ENCODE assay signal across 10 mouse cellular contexts in genomic region chr11:118971470-118972034, GRCm38 (mm10). TPM values are rescaled to one million over a fixed set of nuclear protein-coding genes. Genes with fewer than 3 reads are reported as not detected.
DNase-seq lines count a peak whose midpoint lies in the region; ATAC-seq and TF ChIP-seq lines count a peak whose summit lies in the region.
"Had no signal": no experiment of that assay in that cellular context is flagged by ENCODE, and none has a peak within 500 bp of the region (broad histone marks: within the 10 kb centered on the region; RNA-seq: fewer than 3 reads in every experiment).

No protein-coding gene starts in this region.

- in situ Hi-C loops in ES-E14 (cut with MboI; ENCODE audit: low sequenced_read_pairs in 2 of 2, unreplicated experiment in 2 of 2) = no loop called here

- TF ChIP-seq POLR2A in cortical plate, adult 2 months (IDR thresholded peaks at IDR 0.05; ENCODE audit: extremely low read depth, insufficient read depth, low read length) = no peak

- DNase-seq in cerebellum, adult 8-10 months = peak; percentile 58
- DNase-seq in liver (peak; percentile 44), ES-E14 (ENCODE audit: low read depth, low spot score) (no peak)
- no peak for DNase-seq in liver, embryonic 11.5 days (ENCODE audit: low spot score)
- no peak for DNase-seq in layer of hippocampus, adult 8-10 months (ENCODE audit: low spot score in 2 of 2)

- WGBS in liver, embryonic 11.5 days = 34% methylated on average over 20 of the region's 20 CpGs

- TF ChIP-seq CTCF in cortical plate, adult 2 months (IDR thresholded peaks at IDR 0.05; ENCODE audit: extremely low read depth, insufficient read depth, low read length) = peak; percentile 58

- no peak overlapping the region for H3K4me3 ChIP-seq in liver, embryonic 11.5 days (ENCODE audit: low read depth, low read length)
- H3K4me3 ChIP-seq in ES-E14 (ENCODE audit: insufficient read depth in 1 of 2, low read depth in 1 of 2, low read length in 2 of 2, poor library complexity in 1 of 2, severe bottlenecking in 1 of 2) = no peak overlapping the region
- no peak overlapping the region for H3K4me3 ChIP-seq in cortical plate, adult 2 months (ENCODE audit: insufficient read depth, low read length)
- H3K4me3 ChIP-seq: megakaryocyte, embryonic 14.5 days had no signal

- no peak overlapping the region for H3K9ac ChIP-seq in liver, embryonic 11.5 days (ENCODE audit: low read depth, low read length)
- no peak overlapping the region for H3K9ac ChIP-seq in ES-E14 (ENCODE audit: insufficient read depth, low read depth, low read length, poor library complexity, severe bottlenecking)

- H3K27ac ChIP-seq in liver, embryonic 11.5 days (ENCODE audit: low read depth, low read length) = no peak overlapping the region
- no peak overlapping the region for H3K27ac ChIP-seq in ES-E14 (ENCODE audit: insufficient read depth, low read depth, low read length, poor library complexity, severe bottlenecking)
- no peak overlapping the region for H3K27ac ChIP-seq in cortical plate, adult 2 months (ENCODE audit: insufficient read depth, low read length)

- H3K27me3 ChIP-seq in liver, embryonic 11.5 days (replicated peaks; ENCODE audit: control insufficient read depth, insufficient read depth, low read length) = peaks cover 6% of the 10 kb centered on the region

- H3K4me1 ChIP-seq in liver, embryonic 11.5 days (replicated peaks; ENCODE audit: control insufficient read depth, insufficient read depth, low read length) = 0 out of 2 replicates have a peak, but pooled peaks cover 3% of the 10 kb centered on the region
- peaks cover 3 to 5% of the 10 kb centered on the region in 2 experiments; a peak in 3 of 4 replicates for H3K4me1 ChIP-seq in ES-E14 (ENCODE audit: control insufficient read depth in 2 of 2, insufficient read depth in 2 of 2, low read length in 2 of 2, poor library complexity in 1 of 2)
- H3K4me1 ChIP-seq in cortical plate, adult 2 months (ENCODE audit: control insufficient read depth, insufficient read depth, low read length) = no peaks in the 10 kb centered on the region

- H3K36me3 ChIP-seq in liver, embryonic 11.5 days (ENCODE audit: control insufficient read depth, insufficient read depth, low read length) = no peaks in the 10 kb centered on the region
- no peaks in the 10 kb centered on the region for H3K36me3 ChIP-seq in ES-E14 (ENCODE audit: control insufficient read depth, insufficient read depth, low read length, poor library complexity, severe bottlenecking)

- no peaks in the 10 kb centered on the region for H3K9me3 ChIP-seq in liver, embryonic 11.5 days (ENCODE audit: control insufficient read depth, low read length)
- H3K9me3 ChIP-seq in ES-E14 (ENCODE audit: control insufficient read depth, insufficient read depth, low read depth, low read length) = no peaks in the 10 kb centered on the region
- H3K9me3 ChIP-seq: megakaryocyte, embryonic 14.5 days had no signal

- no peak for ATAC-seq in cerebellum, adult (ENCODE audit: insufficient number of reproducible peaks, low FRiP score, low TSS enrichment)
- no peak for ATAC-seq in liver, embryonic 11.5 days (replicated peaks; ENCODE audit: low FRiP score)
- ATAC-seq in megakaryocyte-erythroid progenitor cell, adult 5-6 weeks (replicated peaks; ENCODE audit: low FRiP score, low TSS enrichment, poor library complexity, severe bottlenecking) = peak; percentile 43; the same call in 1 of the 2 replicates

- no peak overlapping the region for H3K4me2 ChIP-seq in liver, embryonic 11.5 days

TF ChIP-seq in ES-E14, 5 proteins besides CTCF, POLR2A, EP300 and RAD21:
- TF ChIP-seq MAFK (IDR thresholded peaks at IDR 0.05; ENCODE audit: insufficient read depth, low read depth, low read length) (peak; percentile 88), ZC3H11A (IDR thresholded peaks at IDR 0.05; ENCODE audit: borderline replicate concordance, low read depth, low read length) (no peak)

RNA-seq across cellular contexts. Expression of gene Enpp7, which starts 16.4 kb away (rescaled TPM):
- polyA plus RNA-seq in liver, embryonic 11.5 days (2014; fragmentation: Nextera tagmentation; extraction: Ambion mirVana) = not detected in 2 replicates
- total RNA-seq in ES-E14 (2012; rRNA removed) = not detected in 2 replicates
- not detected in 2 replicates for polyA plus RNA-seq in cortical plate, adult 2 months (2012; rRNA removed)
- not detected in 2 replicates for total RNA-seq in megakaryocyte-erythroid progenitor cell, adult 5-6 weeks (2014; fragmentation: Nextera tagmentation)
- not detected in 2 replicates for total RNA-seq in megakaryocyte-erythroid progenitor cell, adult 5-6 weeks (2017)
- not detected for total RNA-seq in layer of hippocampus, adult 8-10 months (2022)
- total RNA-seq: heart, postnatal 36 days had no signal

RNA-seq across cellular contexts. Expression of gene Cbx2, which starts 51.2 kb away (rescaled TPM):
- polyA plus RNA-seq in liver, embryonic 11.5 days (2014; fragmentation: Nextera tagmentation; extraction: Ambion mirVana) = 22.1 and 22.2 TPM in 2 replicates
- 12.6 and 13.9 TPM in 2 replicates for total RNA-seq in ES-E14 (2012; rRNA removed)
- polyA plus RNA-seq in cortical plate, adult 2 months (2012; rRNA removed) = 2.6 and 2.8 TPM in 2 replicates
- 9.7 and 10.4 TPM in 2 replicates for total RNA-seq in megakaryocyte-erythroid progenitor cell, adult 5-6 weeks (2014; fragmentation: Nextera tagmentation)
- total RNA-seq in megakaryocyte-erythroid progenitor cell, adult 5-6 weeks (2017) = 6.2 and 6.4 TPM in 2 replicates
- 1 to 10 TPM; 1.7 to 3.9 (median 2.4) TPM for total RNA-seq in layer of hippocampus, adult 8-10 months (2022)

Comparison
In these comparisons a context has a peak if more than half of its experiments do, and no peak if none do; other contexts are left out.
1. DNase-seq: peak in cerebellum, adult 8-10 months (single experiment) and liver (single experiment); none in liver, embryonic 11.5 days (single experiment), ES-E14 (single experiment) and layer of hippocampus, adult 8-10 months (0 of 2).